Mouse (Mus musculus) liver, embryonic 12.5 days (tissue): ENCODE measurements around the gene Gm5891. TPM values are rescaled to one million over a fixed set of nuclear protein-coding genes. Genes with fewer than 3 reads are reported as not detected.
"Not testable (repeated sequence)": the region's sequence is repeated elsewhere in the genome, so short reads cannot be mapped to it uniquely, and the experiment has no call there.

Source experiments
- ATAC-seq: fragments of 200-750 bp; cut with Nextera tagmentation; 2 replicates; pipeline ENCODE4 v1.8.0; 2017; ENCODE audit warnings: moderate number of reproducible peaks, mild to moderate bottlenecking, moderate library complexity
- H3K27ac ChIP-seq: fragments of 300-500 bp; sonication (generic); 2 replicates; pipeline ENCODE4 v1.5.1; 2016; ENCODE audit warnings: mild to moderate bottlenecking
- H3K27me3 ChIP-seq: fragments of 300-500 bp; sonication (generic); replicated peaks from 2 replicates; pipeline ENCODE4 v1.6.1; 2016; ENCODE audit warnings: mild to moderate bottlenecking, moderate library complexity
- H3K36me3 ChIP-seq: fragments of 300-500 bp; sonication (generic); 2 replicates; pipeline ENCODE4 v1.6.1; 2016; ENCODE audit warnings: mild to moderate bottlenecking, moderate library complexity
- H3K4me1 ChIP-seq: fragments of 300-500 bp; sonication (generic); 2 replicates; pipeline ENCODE4 v1.6.1; 2016
- H3K4me2 ChIP-seq: fragments of 300-500 bp; sonication (generic); 2 replicates; pipeline ENCODE4 v1.6.1; 2016; ENCODE audit warnings: mild to moderate bottlenecking, moderate library complexity
- H3K4me3 ChIP-seq: fragments of 300-500 bp; sonication (generic); 2 replicates; pipeline ENCODE4 v1.5.1; 2016; ENCODE audit warnings: mild to moderate bottlenecking, moderate library complexity
- H3K9ac ChIP-seq: fragments of 300-500 bp; sonication (generic); 2 replicates; pipeline ENCODE4 v1.6.1; 2016; ENCODE audit warnings: mild to moderate bottlenecking, moderate library complexity
- H3K9me3 ChIP-seq: fragments of 300-500 bp; sonication (generic); replicated peaks from 2 replicates; pipeline ENCODE4 v1.6.1; 2016; ENCODE audit warnings: mild to moderate bottlenecking, moderate library complexity
- WGBS: fragments of 180-500 bp; shearing (Covaris S2); methylation state at CpG from one replicate; pipeline ENCODE4 v1.1.7; 2016; ENCODE audit not compliant: insufficient replicate concordance; 5-methylcytosine and 5-hydroxymethylcytosine counted together
- polyA plus RNA-seq: library from polyadenylated mRNA; unstranded; fragments of >200 nt; fragmentation: Nextera tagmentation; extraction: Ambion mirVana; gene quantifications from 2 replicates; pipeline ENCODE4 v1.2.1, GENCODE M21; 2016

The Gm5891 gene
- not detected in 2 replicates for polyA plus RNA-seq

GRCm38 (mm10) chr7:21921191-21921590, at the start of gene Gm5891:
Gm5891 (minus strand) TSS chr7:21921291.
- not testable (repeated sequence) for H3K4me2 ChIP-seq, H3K27me3 ChIP-seq, H3K4me1 ChIP-seq, H3K36me3 ChIP-seq, H3K27ac ChIP-seq, ATAC-seq, H3K9ac ChIP-seq, H3K9me3 ChIP-seq, H3K4me3 ChIP-seq
- no CpG with 5 or more reads among the region's 1 CpGs for WGBS

Other genes with a start within 250 kb of the Gm5891 start
- gene Gm4175, start 159.8 kb downstream of the Gm5891 start, polyA plus RNA-seq = not detected in 2 replicates
- not detected in 2 replicates for gene Gm4177, start 124.6 kb downstream of the Gm5891 start, polyA plus RNA-seq
- gene Vmn1r135, start 88.9 kb downstream of the Gm5891 start, polyA plus RNA-seq = not detected in 2 replicates
- gene Gm5725, start 77.0 kb downstream of the Gm5891 start, polyA plus RNA-seq = not detected in 2 replicates
- not detected in 2 replicates for gene Vmn1r137, start 73.3 kb upstream of the Gm5891 start, polyA plus RNA-seq
- not detected in 2 replicates for gene Vmn1r138, start 107.6 kb upstream of the Gm5891 start, polyA plus RNA-seq
- gene Gm6176, start 135.0 kb upstream of the Gm5891 start, polyA plus RNA-seq = not detected in 2 replicates
- not detected in 2 replicates for gene Vmn1r139, start 147.8 kb upstream of the Gm5891 start, polyA plus RNA-seq
- not detected in 2 replicates for gene Gm16451, start 197.0 kb upstream of the Gm5891 start, polyA plus RNA-seq
- gene Gm10666, start 213.4 kb upstream of the Gm5891 start, polyA plus RNA-seq = not detected in 2 replicates
- gene Vmn1r142, start 242.7 kb upstream of the Gm5891 start, polyA plus RNA-seq = not detected in 2 replicates